Comparison of ENCODE assay signal across 18 mouse cellular contexts in the genomic region with DNA sequence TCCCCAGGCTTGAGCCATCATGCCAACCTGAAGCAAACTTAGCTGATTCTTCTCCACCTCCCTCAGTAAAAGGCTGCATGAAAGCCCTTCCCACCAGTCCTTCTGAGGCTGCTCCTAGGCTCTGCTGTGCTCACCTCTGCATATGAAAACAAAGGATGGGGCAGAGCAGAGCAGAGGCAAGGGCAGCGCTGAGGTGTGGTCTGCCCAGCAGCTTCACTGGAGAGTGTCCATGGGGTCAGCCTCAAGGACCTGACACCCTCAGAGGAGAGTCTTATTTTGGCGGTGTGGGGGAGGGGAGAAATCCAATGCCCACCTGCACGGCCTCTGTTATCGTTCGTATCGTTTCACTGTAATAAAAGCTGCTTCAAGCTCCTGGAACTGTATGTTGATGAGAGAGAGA.
DNase-seq lines count a peak whose midpoint lies in the region; ATAC-seq lines count a peak whose summit lies in the region.
"Had no signal": no experiment of that assay in that cellular context is flagged by ENCODE, and none has a peak within 500 bp of the region (broad histone marks: within the 10 kb centered on the region; RNA-seq: fewer than 3 reads in every experiment).

No protein-coding gene starts in this region.

- H3K36me3 ChIP-seq in kidney, embryonic 14.5 days (ENCODE audit: control insufficient read depth, insufficient read depth, low read length): no peaks in the 10 kb centered on the region
- H3K36me3 ChIP-seq in liver, embryonic 16.5 days (ENCODE audit: control insufficient read depth, insufficient read depth): no peaks in the 10 kb centered on the region
- no peaks in the 10 kb centered on the region for H3K36me3 ChIP-seq in midbrain, embryonic 15.5 days (replicated peaks)
- H3K36me3 ChIP-seq in midbrain, embryonic 11.5 days (ENCODE audit: control insufficient read depth, insufficient read depth, low read length): no peaks in the 10 kb centered on the region
- H3K36me3 ChIP-seq in limb, embryonic 13.5 days: no peaks in the 10 kb centered on the region
- H3K36me3 ChIP-seq: heart, embryonic 15.5 days; hindbrain, embryonic 15.5 days; intestine, embryonic 15.5 days; liver, embryonic 13.5 days had no signal

- peaks cover 7% of the 10 kb centered on the region; the same call in 1 of the 2 replicates for H3K4me1 ChIP-seq in kidney, embryonic 14.5 days (ENCODE audit: control insufficient read depth, insufficient read depth, low read length)
- H3K4me1 ChIP-seq in liver, embryonic 16.5 days (ENCODE audit: control insufficient read depth, low read depth, low read length): no peaks in the 10 kb centered on the region
- H3K4me1 ChIP-seq in midbrain, embryonic 15.5 days: peaks cover 16% of the 10 kb centered on the region
- peaks cover 6% of the 10 kb centered on the region for H3K4me1 ChIP-seq in midbrain, embryonic 11.5 days (ENCODE audit: control insufficient read depth, insufficient read depth, low read length)
- peaks cover 21% of the 10 kb centered on the region for H3K4me1 ChIP-seq in limb, embryonic 13.5 days
- H3K4me1 ChIP-seq: megakaryocyte, embryonic 14.5 days had no signal

- ATAC-seq in kidney, embryonic 14.5 days (ENCODE audit: low FRiP score, low TSS enrichment): peak; percentile 75
- no peak for ATAC-seq in liver, embryonic 16.5 days (ENCODE audit: low read depth)
- ATAC-seq in midbrain, embryonic 15.5 days (replicated peaks): no peak
- no peak for ATAC-seq in midbrain, embryonic 11.5 days (ENCODE audit: low FRiP score)
- ATAC-seq in limb, embryonic 13.5 days (ENCODE audit: low FRiP score, low read depth): no peak
- ATAC-seq: forebrain, embryonic 13.5 days had no signal

- no peak overlapping the region for H3K27ac ChIP-seq in kidney, embryonic 14.5 days (ENCODE audit: low read depth, low read length)
- H3K27ac ChIP-seq in liver, embryonic 16.5 days (ENCODE audit: low read length): no peak overlapping the region
- peak overlapping the region; percentile 64; the same call in 1 of the 2 replicates for H3K27ac ChIP-seq in midbrain, embryonic 15.5 days
- no peak overlapping the region for H3K27ac ChIP-seq in midbrain, embryonic 11.5 days (ENCODE audit: low read depth, low read length)
- H3K27ac ChIP-seq in limb, embryonic 13.5 days: no peak overlapping the region; the same call in 1 of the 2 replicates
- H3K27ac ChIP-seq: heart, embryonic 15.5 days; intestine, embryonic 15.5 days; liver, embryonic 13.5 days had no signal

- H3K27me3 ChIP-seq in kidney, embryonic 14.5 days (ENCODE audit: control insufficient read depth, insufficient read depth, low read length): no peaks in the 10 kb centered on the region
- no peaks in the 10 kb centered on the region for H3K27me3 ChIP-seq in liver, embryonic 16.5 days (ENCODE audit: control insufficient read depth, insufficient read depth, low read depth, low read length)
- no peaks in the 10 kb centered on the region for H3K27me3 ChIP-seq in midbrain, embryonic 15.5 days (replicated peaks)
- no peaks in the 10 kb centered on the region for H3K27me3 ChIP-seq in midbrain, embryonic 11.5 days (ENCODE audit: control insufficient read depth, insufficient read depth, low read length)
- no peaks in the 10 kb centered on the region for H3K27me3 ChIP-seq in limb, embryonic 13.5 days
- H3K27me3 ChIP-seq: forebrain, embryonic 13.5 days; heart, embryonic 15.5 days; hindbrain, embryonic 15.5 days; intestine, embryonic 15.5 days; liver, embryonic 13.5 days; megakaryocyte, embryonic 14.5 days had no signal

- whole genome bisulfite sequencing in kidney, embryonic 14.5 days: 34% methylated on average over 6 of the region's 6 CpGs
- WGBS in liver, embryonic 16.5 days (ENCODE audit: insufficient replicate concordance): 47% methylated on average over 6 of the region's 6 CpGs
- 58% methylated on average over 6 of the region's 6 CpGs for WGBS in midbrain, embryonic 15.5 days
- whole genome bisulfite sequencing in midbrain, embryonic 11.5 days: 61% methylated on average over 6 of the region's 6 CpGs
- WGBS in limb, embryonic 13.5 days: 37% methylated on average over 6 of the region's 6 CpGs

- H3K9me3 ChIP-seq in kidney, embryonic 14.5 days (ENCODE audit: control insufficient read depth, low read length): no peaks in the 10 kb centered on the region
- no peaks in the 10 kb centered on the region for H3K9me3 ChIP-seq in liver, embryonic 16.5 days (replicated peaks; ENCODE audit: control insufficient read depth, low read length)
- H3K9me3 ChIP-seq in midbrain, embryonic 15.5 days: no peaks in the 10 kb centered on the region
- H3K9me3 ChIP-seq in midbrain, embryonic 11.5 days (ENCODE audit: control insufficient read depth, low read length): no peaks in the 10 kb centered on the region
- no peaks in the 10 kb centered on the region for H3K9me3 ChIP-seq in limb, embryonic 13.5 days
- H3K9me3 ChIP-seq: forebrain, embryonic 13.5 days; heart, embryonic 15.5 days; hindbrain, embryonic 15.5 days; intestine, embryonic 15.5 days; liver, embryonic 13.5 days had no signal

- DNase-seq in kidney, adult 9 months: no peak
- no peak for DNase-seq in liver
- DNase-seq in midbrain, embryonic 11.5 days (ENCODE audit: low spot score, missing footprints): no peak
- DNase-seq in gastrocnemius, postnatal 4 days (ENCODE audit: low spot score in 2 of 2): no peak
- DNase-seq: gastrocnemius, postnatal 36 days; heart, postnatal 4 days; kidney, adult 8-10 months; liver, embryonic 13.5 days; thymus, adult 18-20 months had no signal

- H3K4me3 ChIP-seq in kidney, embryonic 14.5 days (ENCODE audit: low read length): no peak overlapping the region
- H3K4me3 ChIP-seq in liver, embryonic 16.5 days (ENCODE audit: low read depth, low read length): no peak overlapping the region
- H3K4me3 ChIP-seq in midbrain, embryonic 15.5 days: no peak overlapping the region
- no peak overlapping the region for H3K4me3 ChIP-seq in midbrain, embryonic 11.5 days (ENCODE audit: low read depth, low read length)
- H3K4me3 ChIP-seq in limb, embryonic 13.5 days: no peak overlapping the region
- H3K4me3 ChIP-seq: forebrain, embryonic 13.5 days; heart, embryonic 15.5 days; hindbrain, embryonic 15.5 days; intestine, embryonic 15.5 days; liver, embryonic 13.5 days; megakaryocyte, embryonic 14.5 days had no signal

- H3K4me2 ChIP-seq in kidney, embryonic 14.5 days (replicated peaks; ENCODE audit: low read depth, low read length): no peak overlapping the region
- H3K4me2 ChIP-seq in liver, embryonic 16.5 days (ENCODE audit: low read depth, low read length): 0 out of 2 replicates have a peak overlapping the region, but pooled peaks have one; percentile 1
- no peak overlapping the region for H3K4me2 ChIP-seq in midbrain, embryonic 15.5 days
- no peak overlapping the region for H3K4me2 ChIP-seq in midbrain, embryonic 11.5 days
- peak overlapping the region; percentile 21; the same call in 1 of the 2 replicates for H3K4me2 ChIP-seq in limb, embryonic 13.5 days (replicated peaks)
- H3K4me2 ChIP-seq: forebrain, embryonic 13.5 days; heart, embryonic 15.5 days; hindbrain, embryonic 15.5 days; intestine, embryonic 15.5 days; liver, embryonic 13.5 days had no signal

- H3K9ac ChIP-seq in kidney, embryonic 14.5 days (ENCODE audit: low read depth, low read length): no peak overlapping the region
- no peak overlapping the region for H3K9ac ChIP-seq in liver, embryonic 16.5 days (ENCODE audit: low read depth, low read length)
- H3K9ac ChIP-seq in midbrain, embryonic 15.5 days: no peak overlapping the region
- H3K9ac ChIP-seq in midbrain, embryonic 11.5 days (ENCODE audit: low read length): no peak overlapping the region
- no peak overlapping the region for H3K9ac ChIP-seq in limb, embryonic 13.5 days
- H3K9ac ChIP-seq: forebrain, embryonic 13.5 days; heart, embryonic 15.5 days; hindbrain, embryonic 15.5 days; intestine, embryonic 15.5 days; liver, embryonic 13.5 days had no signal

Comparison
In these comparisons a context has a peak if more than half of its experiments do, and no peak if none do; other contexts are left out.
1. H3K4me2 ChIP-seq: peak in liver, embryonic 16.5 days (single experiment) and limb, embryonic 13.5 days (single experiment); none in kidney, embryonic 14.5 days (single experiment), midbrain, embryonic 15.5 days (single experiment) and midbrain, embryonic 11.5 days (single experiment).